Mouse (Mus musculus) CH12.LX (cell line): ENCODE measurements around the gene Elane. TPM values are rescaled to one million over a fixed set of nuclear protein-coding genes. Genes with fewer than 3 reads are reported as not detected.
A peak's percentile ranks its signal among the peaks of the same experiment; 100 is the strongest.

ENCODE experiments used
- DNase-seq: peaks from one replicate; pipeline ENCODE4 v3.0.0-alpha.2; 2013; ENCODE audit errors: extremely low read depth
- H3K27ac ChIP-seq: 2 replicates; pipeline ENCODE4 v1.5.1; 2012; ENCODE audit warnings: low read depth, mild to moderate bottlenecking, control low read depth, moderate library complexity; ENCODE audit not compliant: insufficient read depth
- H3K27me3 ChIP-seq: replicated peaks from 2 replicates; pipeline ENCODE3; 2012; ENCODE audit warnings: inconsistent platforms
- H3K36me3 ChIP-seq, 2 experiments: replicated peaks in 1 of 2; 2 replicates each; pipeline versions ENCODE3 to v1.6.1; 2012; ENCODE audit warnings: inconsistent platforms in 1 of 2, low read length in 1 of 2, mild to moderate bottlenecking in 1 of 2, mixed read lengths in 1 of 2, moderate library complexity in 1 of 2; ENCODE audit not compliant: control insufficient read depth in 1 of 2, insufficient read depth in 1 of 2
- H3K4me1 ChIP-seq, 2 experiments: 2 replicates each; pipeline ENCODE4 v1.6.1; 2012; ENCODE audit warnings: inconsistent platforms in 1 of 2, moderate library complexity in 1 of 2; ENCODE audit not compliant: insufficient read depth in 2 of 2, control insufficient read depth in 1 of 2
- H3K4me2 ChIP-seq: 2 replicates; pipeline ENCODE4 v1.6.1; 2012; ENCODE audit warnings: low read depth, mild to moderate bottlenecking, control low read depth; ENCODE audit not compliant: poor library complexity, insufficient read depth, severe bottlenecking
- H3K4me3 ChIP-seq, 3 experiments: fragments of 150-350 bp in 1 of 3; sonication (generic) in 1 of 3; replicated peaks in 1 of 3; 2 replicates each; pipeline versions ENCODE3 to v1.5.1; 2011 to 2012; ENCODE audit warnings: low read depth in 2 of 3, low read length in 2 of 3, mild to moderate bottlenecking in 2 of 3, moderate library complexity in 2 of 3, control low read depth in 1 of 3, improper control_type of control experiment in 1 of 3, inconsistent platforms in 1 of 3, mixed read lengths in 1 of 3; ENCODE audit not compliant: poor library complexity in 1 of 3
- H3K79me2 ChIP-seq: replicated peaks from 2 replicates; pipeline ENCODE4 v1.6.1; 2012; ENCODE audit warnings: mild to moderate bottlenecking, moderate library complexity; ENCODE audit not compliant: control insufficient read depth, poor library complexity, insufficient read depth, severe bottlenecking; ENCODE audit errors: extremely low read depth
- H3K9ac ChIP-seq: 2 replicates; pipeline ENCODE4 v1.6.1; 2012; ENCODE audit warnings: low read depth, mild to moderate bottlenecking, control low read depth, moderate library complexity; ENCODE audit not compliant: insufficient read depth
- H3K9me3 ChIP-seq: replicated peaks from 2 replicates; pipeline ENCODE3; 2012; ENCODE audit warnings: low read length, inconsistent platforms, mixed read lengths
- BHLHE40 ChIP-seq: IDR thresholded peaks from 2 replicates; pipeline ENCODE4 v1.6.1; 2011; ENCODE audit warnings: mild to moderate bottlenecking, low read depth, low read length, improper control_type of control experiment
- CHD1 ChIP-seq: IDR thresholded peaks from 2 replicates; pipeline ENCODE4 v1.6.1; 2012; ENCODE audit warnings: low read depth, low read length, improper control_type of control experiment, inconsistent platforms
- CTCF ChIP-seq, 2 experiments: IDR thresholded peaks in 1 of 2; conservative IDR thresholded peaks in 1 of 2; 2 replicates each; pipeline ENCODE4 v1.5.1; 2011 to 2012; ENCODE audit warnings: low read depth in 2 of 2, low read length in 2 of 2, improper control_type of control experiment in 1 of 2, inconsistent platforms in 1 of 2, mild to moderate bottlenecking in 1 of 2, moderate library complexity in 1 of 2
- GABPA ChIP-seq: IDR thresholded peaks from 2 replicates; pipeline ENCODE4 v1.6.1; 2012; ENCODE audit warnings: low read depth, low read length, improper control_type of control experiment, inconsistent platforms; ENCODE audit not compliant: insufficient replicate concordance
- IRF4 ChIP-seq: IDR thresholded peaks from 2 replicates; pipeline ENCODE4 v1.6.1; 2014; ENCODE audit warnings: low read depth, mild to moderate bottlenecking, inconsistent platforms, low read length, improper control_type of control experiment
- POLR2AphosphoS2 ChIP-seq: IDR thresholded peaks from 2 replicates; pipeline ENCODE4 v1.6.1; 2011; ENCODE audit warnings: low read depth, low read length, improper control_type of control experiment
- RAD21 ChIP-seq: IDR thresholded peaks from 2 replicates; pipeline ENCODE4 v1.6.1; 2011; ENCODE audit warnings: low read depth, mild to moderate bottlenecking, low read length, improper control_type of control experiment, moderate library complexity
- RCOR1 ChIP-seq: conservative IDR thresholded peaks from 2 replicates; pipeline ENCODE4 v1.6.1; 2012; ENCODE audit warnings: low read depth, mild to moderate bottlenecking, inconsistent platforms, low read length, improper control_type of control experiment
- SIN3A ChIP-seq: IDR thresholded peaks from 2 replicates; pipeline ENCODE4 v1.6.1; 2012; ENCODE audit warnings: low read length, improper control_type of control experiment, inconsistent platforms
- TCF12 ChIP-seq: IDR thresholded peaks from 2 replicates; pipeline ENCODE4 v1.6.1; 2014; ENCODE audit warnings: low read depth, mild to moderate bottlenecking, inconsistent platforms, low read length, improper control_type of control experiment
- dilution Hi-C: fragments of 300-500 bp; cut with MboI; formaldehyde crosslinking; loops from 2 replicates; pipeline ENCODE4 v1.14.3; 2020; ENCODE audit warnings: low sequenced_read_pairs; ENCODE audit not compliant: extremely low pct_unique_long_range_greater_than_20kb, extremely low pct_ligation_motif_present
- in situ Hi-C: fragments of 300-500 bp; cut with MboI; formaldehyde crosslinking; loops from 3 replicates; pipeline ENCODE4 v1.14.3; 2019; ENCODE audit warnings: low sequenced_read_pairs, low pct_ligation_motif_present, low pct_unique_long_range_greater_than_20kb, mixed read lengths
- polyA plus RNA-seq: library from polyadenylated mRNA; unstranded; fragments of >175 nt; gene quantifications from 2 replicates; pipeline ENCODE4 v1.2.1, GENCODE M21; 2012; ENCODE audit warnings: low read depth; ENCODE audit not compliant: insufficient read length
- total RNA-seq, 2 experiments: library from RNA; depleted of rRNA; stranded (reverse); fragments of 300-350 nt in 1 of 2; fragments of >200 nt in 1 of 2; gene quantifications; 2 replicates each; pipeline ENCODE4 v1.2.3; 2012 to 2014

Elane gene
- total and polyA plus RNA-seq, 3 experiments, result not detected

- no peak for TF ChIP-seq IRF4
- TF ChIP-seq SIN3A, result peak; percentile 48; the same call in 1 of the 2 replicates
- TF ChIP-seq POLR2AphosphoS2, result 0 out of 2 replicates have a peak, but pooled peaks have one; percentile 44
- 0 out of 2 replicates have a peak, but pooled peaks have one; percentile 54 for TF ChIP-seq CHD1
- TF ChIP-seq GABPA, result no peak
- TF ChIP-seq RAD21, result no peak
- TF ChIP-seq CTCF (conservative IDR thresholded peaks at IDR 0.05 in 1 of 2, IDR thresholded peaks at IDR 0.05 in 1 of 2; ENCODE audit: low read depth in 2 of 2, low read length in 2 of 2), result no peak
- 0 out of 2 replicates have a peak, but pooled peaks have one; percentile 6 for TF ChIP-seq TCF12
- TF ChIP-seq, all 38 proteins: peak for 8
These were observed 50.4 kb downstream of the Elane start (continued) for GRCm38 (mm10) chr10:79936284-79936910.

GRCm38 (mm10) chr10:79936911-79937441, 50.9 kb downstream of the Elane start:
- H3K4me1 ChIP-seq, result peaks cover 79 to 96% of the 10 kb centered on the region in 2 experiments
- peak; percentile 60 for TF ChIP-seq BHLHE40
- TF ChIP-seq RCOR1, result no peak
- no peak for TF ChIP-seq CTCF (conservative IDR thresholded peaks at IDR 0.05 in 1 of 2, IDR thresholded peaks at IDR 0.05 in 1 of 2; ENCODE audit: low read depth in 2 of 2, low read length in 2 of 2)
- TF ChIP-seq, all 38 proteins: peak for 1
- in situ Hi-C loops, result no loop called here
- DNase-seq, result no peak
- peak overlapping the region; percentile 43; the same call in 1 of the 2 replicates for H3K9ac ChIP-seq
- peak overlapping the region; percentile 33 for H3K4me2 ChIP-seq
- H3K36me3 ChIP-seq, result peaks cover 67 to 91% of the 10 kb centered on the region in 2 experiments
- no peaks in the 10 kb centered on the region for H3K9me3 ChIP-seq
- H3K4me3 ChIP-seq, result peak overlapping the region in 1 of 3 experiments; percentile 40
- dilution Hi-C loops, result no loop called here
- H3K79me2 ChIP-seq, result peaks cover 86% of the 10 kb centered on the region
- H3K27me3 ChIP-seq, result no peaks in the 10 kb centered on the region
- H3K27ac ChIP-seq, result peak overlapping the region; percentile 97

Other genes with a start within 250 kb of the Elane start
Only the 20 nearest of the 34 such genes appear.
- 67.9 and 74.8 TPM in 2 replicates for gene Rnf126, start 119.3 kb upstream of the Elane start, total RNA-seq (2012; rRNA removed)
- 28.9 and 32.4 TPM in 2 replicates for gene Rnf126, start 119.3 kb upstream of the Elane start, total RNA-seq (2014; rRNA removed)
- gene Rnf126, start 119.3 kb upstream of the Elane start, polyA plus RNA-seq, result 90.7 and 112 TPM in 2 replicates
- gene Fstl3, start 109.0 kb upstream of the Elane start, total RNA-seq (2012; rRNA removed), result 0.25 TPM in 2 replicates
- gene Fstl3, start 109.0 kb upstream of the Elane start, total RNA-seq (2014; rRNA removed), result not detected in 2 replicates
- gene Fstl3, start 109.0 kb upstream of the Elane start, polyA plus RNA-seq, result not detected in 2 replicates
- gene Prss57, start 95.3 kb upstream of the Elane start, total RNA-seq (2012; rRNA removed), result 0.08 and 0.21 TPM in 2 replicates
- gene Prss57, start 95.3 kb upstream of the Elane start, total RNA-seq (2014; rRNA removed), result not detected in 2 replicates
- gene Prss57, start 95.3 kb upstream of the Elane start, polyA plus RNA-seq, result not detected in 2 replicates
- 3.1 and 5.3 TPM in 2 replicates for gene Palm, start 92.7 kb upstream of the Elane start, total RNA-seq (2012; rRNA removed)
- gene Palm, start 92.7 kb upstream of the Elane start, total RNA-seq (2014; rRNA removed), result 0.36 and 0.78 TPM in 2 replicates
- gene Palm, start 92.7 kb upstream of the Elane start, polyA plus RNA-seq, result 1.5 and 2.5 TPM in 2 replicates
- not detected in 2 replicates for gene Misp, start 65.3 kb upstream of the Elane start, total RNA-seq (2012; rRNA removed)
- gene Misp, start 65.3 kb upstream of the Elane start, total RNA-seq (2014; rRNA removed), result not detected in 2 replicates
- gene Misp, start 65.3 kb upstream of the Elane start, polyA plus RNA-seq, result not detected in 2 replicates
- gene Ptbp1, start 31.8 kb upstream of the Elane start, total RNA-seq (2012; rRNA removed), result 252 and 284 TPM in 2 replicates
- gene Ptbp1, start 31.8 kb upstream of the Elane start, total RNA-seq (2014; rRNA removed), result 261 and 284 TPM in 2 replicates
- gene Ptbp1, start 31.8 kb upstream of the Elane start, polyA plus RNA-seq, result 482 and 497 TPM in 2 replicates
- gene Prtn3, start 11.8 kb upstream of the Elane start, total RNA-seq (2012; rRNA removed), result 0.30 TPM in 1 of 2 replicates, not detected in the other
- gene Prtn3, start 11.8 kb upstream of the Elane start, total RNA-seq (2014; rRNA removed), result not detected in 2 replicates
- 0.39 TPM in 1 of 2 replicates, not detected in the other for gene Prtn3, start 11.8 kb upstream of the Elane start, polyA plus RNA-seq
- gene Plppr3, start 11.6 kb upstream of the Elane start, total RNA-seq (2012; rRNA removed), result 0.47 and 0.55 TPM in 2 replicates
- not detected in 2 replicates for gene Plppr3, start 11.6 kb upstream of the Elane start, total RNA-seq (2014; rRNA removed)
- gene Plppr3, start 11.6 kb upstream of the Elane start, polyA plus RNA-seq, result 3.4 TPM in 2 replicates
- not detected in 2 replicates for gene Cfd, start 4.6 kb downstream of the Elane start, total RNA-seq (2012; rRNA removed)
- not detected in 2 replicates for gene Cfd, start 4.6 kb downstream of the Elane start, total RNA-seq (2014; rRNA removed)
- gene Cfd, start 4.6 kb downstream of the Elane start, polyA plus RNA-seq, result 0.26 TPM in 1 of 2 replicates, not detected in the other
- gene Med16, start 22.7 kb downstream of the Elane start, total RNA-seq (2012; rRNA removed), result 12.1 and 14.4 TPM in 2 replicates
- 8.7 and 10.2 TPM in 2 replicates for gene Med16, start 22.7 kb downstream of the Elane start, total RNA-seq (2014; rRNA removed)
- gene Med16, start 22.7 kb downstream of the Elane start, polyA plus RNA-seq, result 20.7 and 22.8 TPM in 2 replicates
- 6.0 and 8.1 TPM in 2 replicates for gene Gm26602, start 24.6 kb downstream of the Elane start, total RNA-seq (2012; rRNA removed)
- gene Gm26602, start 24.6 kb downstream of the Elane start, total RNA-seq (2014; rRNA removed), result not detected in 2 replicates
- gene Gm26602, start 24.6 kb downstream of the Elane start, polyA plus RNA-seq, result not detected in 2 replicates
- 0.21 and 0.76 TPM in 2 replicates for gene Kiss1r, start 30.7 kb downstream of the Elane start, total RNA-seq (2012; rRNA removed)
- gene Kiss1r, start 30.7 kb downstream of the Elane start, total RNA-seq (2014; rRNA removed), result 0.24 and 0.32 TPM in 2 replicates
- 0.17 and 0.20 TPM in 2 replicates for gene Kiss1r, start 30.7 kb downstream of the Elane start, polyA plus RNA-seq
- gene R3hdm4, start 35.0 kb downstream of the Elane start, total RNA-seq (2012; rRNA removed), result 20.9 and 22.3 TPM in 2 replicates
- gene R3hdm4, start 35.0 kb downstream of the Elane start, total RNA-seq (2014; rRNA removed), result 8.9 and 10.5 TPM in 2 replicates
- gene R3hdm4, start 35.0 kb downstream of the Elane start, polyA plus RNA-seq, result 53.2 and 59.4 TPM in 2 replicates
- 114 and 161 TPM in 2 replicates for gene Arid3a, start 40.8 kb downstream of the Elane start, total RNA-seq (2012; rRNA removed)
- 45.9 and 48.4 TPM in 2 replicates for gene Arid3a, start 40.8 kb downstream of the Elane start, total RNA-seq (2014; rRNA removed)
- gene Arid3a, start 40.8 kb downstream of the Elane start, polyA plus RNA-seq, result 84.7 and 94.4 TPM in 2 replicates
- gene Wdr18, start 73.9 kb downstream of the Elane start, total RNA-seq (2012; rRNA removed), result 92.1 and 111 TPM in 2 replicates
- 59.7 and 70.8 TPM in 2 replicates for gene Wdr18, start 73.9 kb downstream of the Elane start, total RNA-seq (2014; rRNA removed)
- 54.2 and 69.7 TPM in 2 replicates for gene Wdr18, start 73.9 kb downstream of the Elane start, polyA plus RNA-seq
- gene Grin3b, start 84.5 kb downstream of the Elane start, total RNA-seq (2012; rRNA removed), result 0.59 and 0.76 TPM in 2 replicates
- 0.27 and 0.30 TPM in 2 replicates for gene Grin3b, start 84.5 kb downstream of the Elane start, total RNA-seq (2014; rRNA removed)
- 0.56 and 0.78 TPM in 2 replicates for gene Grin3b, start 84.5 kb downstream of the Elane start, polyA plus RNA-seq
- 67.1 and 71.7 TPM in 2 replicates for gene Tmem259, start 98.1 kb downstream of the Elane start, total RNA-seq (2012; rRNA removed)
- gene Tmem259, start 98.1 kb downstream of the Elane start, total RNA-seq (2014; rRNA removed), result 50.1 and 50.2 TPM in 2 replicates
- gene Tmem259, start 98.1 kb downstream of the Elane start, polyA plus RNA-seq, result 66.0 and 84.2 TPM in 2 replicates
- 26.3 and 26.9 TPM in 2 replicates for gene Cnn2, start 102.3 kb downstream of the Elane start, total RNA-seq (2012; rRNA removed)
- gene Cnn2, start 102.3 kb downstream of the Elane start, total RNA-seq (2014; rRNA removed), result 46.3 and 49.0 TPM in 2 replicates
- 52.6 and 62.7 TPM in 2 replicates for gene Cnn2, start 102.3 kb downstream of the Elane start, polyA plus RNA-seq
- 6.8 and 7.0 TPM in 2 replicates for gene Abca7, start 110.2 kb downstream of the Elane start, total RNA-seq (2012; rRNA removed)
- gene Abca7, start 110.2 kb downstream of the Elane start, total RNA-seq (2014; rRNA removed), result 2.3 TPM in 2 replicates
- 5.4 and 6.1 TPM in 2 replicates for gene Abca7, start 110.2 kb downstream of the Elane start, polyA plus RNA-seq
- gene Arhgap45, start 130.4 kb downstream of the Elane start, total RNA-seq (2012; rRNA removed), result 23.4 and 25.9 TPM in 2 replicates
- 10.3 and 11.8 TPM in 2 replicates for gene Arhgap45, start 130.4 kb downstream of the Elane start, total RNA-seq (2014; rRNA removed)
- gene Arhgap45, start 130.4 kb downstream of the Elane start, polyA plus RNA-seq, result 20.2 and 21.2 TPM in 2 replicates